Mouse (Mus musculus): Measurements from ENCODE around the gene Hmcn1.

GRCm38 (mm10) chr1:150706502-150706901 is 286.7 kb downstream of the Hmcn1 start:
- TF ChIP-seq CTCF (IDR thresholded peaks at IDR 0.05; ENCODE audit: control insufficient read depth, insufficient read depth, insufficient read length) = no peak
- no peak for TF ChIP-seq CEBPB (IDR thresholded peaks at IDR 0.05; ENCODE audit: low read depth)
- no peak for TF ChIP-seq MYOG (IDR thresholded peaks at IDR 0.05; ENCODE audit: control insufficient read depth, extremely low read depth, insufficient read length)
- no peak for TF ChIP-seq FOSL1 (IDR thresholded peaks at IDR 0.05; ENCODE audit: insufficient read depth, low read length, poor library complexity, severe bottlenecking)
- TF ChIP-seq MAX (IDR thresholded peaks at IDR 0.05) = no peak
- no peak for TF ChIP-seq USF1 (IDR thresholded peaks at IDR 0.05; ENCODE audit: low read depth)
